Mouse (Mus musculus) forebrain, embryonic 10.5 days (tissue): ENCODE measurements at regions not wholly inside any gene's neighbourhood (a gene's known extent, or its start where the extent isn't known, plus 50 kb on each side); places are given as distances from the start of the nearest gene placed in this dataset.

Experiments
- DNase-seq: peaks from one replicate; pipeline ENCODE4 v3.0.0-alpha.2; 2017; ENCODE audit warnings: low spot score; ENCODE audit errors: extremely low spot score
- H3K27ac ChIP-seq: fragments of 300-500 bp; sonication (generic); 2 replicates; pipeline ENCODE4 v1.5.1; 2016; ENCODE audit warnings: mild to moderate bottlenecking
- H3K27me3 ChIP-seq: fragments of 300-500 bp; sonication (generic); 2 replicates; pipeline ENCODE4 v1.6.1; 2016; ENCODE audit warnings: mild to moderate bottlenecking; ENCODE audit not compliant: poor library complexity, severe bottlenecking
- H3K36me3 ChIP-seq: fragments of 300-500 bp; sonication (generic); replicated peaks from 2 replicates; pipeline ENCODE4 v1.6.1; 2016; ENCODE audit warnings: mild to moderate bottlenecking, moderate library complexity
- H3K4me1 ChIP-seq: fragments of 300-500 bp; sonication (generic); 2 replicates; pipeline ENCODE4 v1.6.1; 2016
- H3K4me3 ChIP-seq: fragments of 300-500 bp; sonication (generic); 2 replicates; pipeline ENCODE4 v1.5.1; 2016; ENCODE audit warnings: mild to moderate bottlenecking, moderate library complexity
- H3K9me3 ChIP-seq: fragments of 300-500 bp; sonication (generic); 2 replicates; pipeline ENCODE4 v1.6.1; 2016; ENCODE audit warnings: mild to moderate bottlenecking, moderate library complexity
- WGBS: fragments of 180-500 bp; shearing (Covaris S2); methylation state at CpG from one replicate; pipeline ENCODE4 v1.1.7; 2016; 5-methylcytosine and 5-hydroxymethylcytosine counted together

DNA sequence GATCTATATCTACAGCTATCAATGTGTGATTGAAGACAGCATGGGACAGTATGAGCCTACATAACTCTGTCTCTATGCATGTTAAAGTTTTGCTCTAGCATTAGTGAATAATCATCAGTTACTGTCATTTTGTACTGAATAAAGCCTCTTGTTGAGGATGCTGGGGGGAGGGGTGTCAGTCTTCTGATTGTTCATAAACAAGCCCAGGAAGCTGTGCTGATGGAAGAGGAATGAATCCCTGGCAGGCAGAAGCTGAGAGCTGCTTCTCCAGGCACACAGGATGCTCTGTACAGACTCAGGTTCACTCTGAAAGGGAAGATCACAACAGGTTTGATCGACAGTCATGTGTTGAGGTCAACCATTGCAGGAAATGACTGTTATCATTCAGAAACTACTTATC, 421.7 kb downstream of the Cd109 start:
- DNase-seq: no peak
- 86% methylated on average over 1 of the region's 1 CpGs for WGBS
- H3K4me3 ChIP-seq: no peak overlapping the region
- no peaks in the 10 kb centered on the region for H3K36me3 ChIP-seq
- no peaks in the 10 kb centered on the region for H3K27me3 ChIP-seq
- H3K27ac ChIP-seq: no peak overlapping the region
- H3K4me1 ChIP-seq: no peaks in the 10 kb centered on the region
- H3K9me3 ChIP-seq: no peaks in the 10 kb centered on the region

DNA sequence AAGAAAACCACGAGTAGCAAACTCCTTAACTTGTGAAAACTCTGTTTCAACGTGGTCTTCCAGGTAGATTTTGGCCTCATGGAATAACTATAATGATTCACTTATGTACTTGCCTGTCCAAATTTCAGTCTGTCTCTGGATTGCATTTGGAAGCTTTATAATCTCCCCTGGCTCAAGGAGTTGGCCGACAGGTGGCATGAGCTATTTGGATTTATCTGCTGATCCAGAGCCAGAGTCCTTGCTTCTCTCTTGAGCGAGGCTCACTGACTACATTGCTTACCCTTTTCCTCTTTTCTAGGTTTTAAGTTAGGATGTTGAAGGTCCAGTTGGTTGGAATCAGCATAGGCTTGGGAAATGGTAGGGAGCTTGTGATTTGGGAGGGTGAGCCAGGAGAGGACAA, 423.6 kb downstream of the Cd109 start:
- Histone ChIP-seq H3K27me3 (no peaks in the 10 kb centered on the region), H3K4me1 (no peaks in the 10 kb centered on the region), H3K36me3 (no peaks in the 10 kb centered on the region), H3K27ac (no peak overlapping the region), H3K9me3 (no peaks in the 10 kb centered on the region), H3K4me3 (no peak overlapping the region)
- 84% methylated on average over 4 of the region's 4 CpGs for WGBS
- DNase-seq: no peak

DNA sequence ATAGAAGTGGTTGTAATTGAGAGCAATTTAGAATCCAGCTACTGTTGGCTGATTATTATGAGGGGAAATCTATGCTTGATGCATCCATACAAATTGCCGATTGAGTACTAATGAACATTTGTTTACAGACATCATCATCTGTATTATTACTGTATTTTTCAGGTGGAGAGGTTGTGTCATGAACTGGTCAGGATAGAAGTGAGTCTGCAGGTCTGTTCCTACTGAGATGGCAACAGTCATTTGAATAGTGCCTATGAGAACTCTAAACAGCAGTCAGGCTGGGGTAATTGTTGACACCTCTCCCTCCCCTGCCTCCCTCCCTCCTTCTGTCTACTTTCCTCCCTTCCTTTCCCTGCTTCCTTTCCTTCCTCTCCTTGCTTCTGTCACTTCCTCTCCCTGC, 429.0 kb downstream of the Cd109 start:
- Histone ChIP-seq H3K27ac (no peak overlapping the region), H3K27me3 (no peaks in the 10 kb centered on the region), H3K4me1 (no peaks in the 10 kb centered on the region), H3K9me3 (no peaks in the 10 kb centered on the region), H3K36me3 (no peaks in the 10 kb centered on the region), H3K4me3 (no peak overlapping the region)
- DNase-seq: no peak
- 91% methylated on average over 1 of the region's 1 CpGs for WGBS

DNA sequence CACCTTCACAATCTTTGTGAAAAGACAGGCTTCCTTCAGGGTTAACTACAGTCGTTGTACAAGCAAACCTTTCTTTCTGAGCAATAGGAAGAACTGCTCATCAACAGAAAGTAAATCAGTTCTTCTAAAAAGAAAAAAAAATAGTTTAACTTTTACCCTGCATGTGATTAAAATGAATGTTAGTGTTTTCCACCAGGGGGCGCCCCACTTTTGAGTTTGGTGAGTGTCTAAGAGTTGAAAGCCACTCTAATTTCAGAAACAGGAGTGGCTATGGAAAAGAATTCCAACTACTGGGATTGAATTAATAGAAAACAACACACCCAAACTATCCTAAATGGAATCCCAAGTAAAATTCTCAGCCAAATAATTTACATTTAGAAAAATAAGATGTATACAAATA, 430.0 kb downstream of the Cd109 start:
- H3K4me3 ChIP-seq: no peak overlapping the region
- 11% methylated on average over 2 of the region's 2 CpGs for WGBS
- H3K27ac ChIP-seq: no peak overlapping the region
- H3K27me3 ChIP-seq: no peaks in the 10 kb centered on the region
- peak; percentile 26 for DNase-seq
- H3K4me1 ChIP-seq: no peaks in the 10 kb centered on the region
- no peaks in the 10 kb centered on the region for H3K36me3 ChIP-seq
- H3K9me3 ChIP-seq: no peaks in the 10 kb centered on the region

DNA sequence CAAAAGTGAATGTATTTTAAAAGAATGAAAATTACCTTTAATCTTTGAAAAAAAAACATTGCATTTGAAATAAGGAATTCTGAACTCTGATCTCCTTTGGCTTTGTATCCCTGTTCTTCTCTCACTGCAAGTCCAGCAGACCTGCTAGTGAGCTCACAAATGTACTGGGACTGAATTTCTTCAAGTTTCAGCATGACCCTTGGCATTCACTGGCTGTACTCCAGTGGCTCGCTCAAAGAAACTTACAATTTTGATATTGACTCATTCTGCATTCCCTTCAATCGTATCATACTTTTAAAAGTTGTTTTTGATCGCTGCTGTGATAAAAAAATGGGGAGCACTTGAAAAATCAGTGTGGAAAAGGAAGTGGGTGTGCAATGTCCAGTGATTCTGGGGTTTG, 456.6 kb downstream of the Cd109 start:
- H3K27ac ChIP-seq: no peak overlapping the region
- no peaks in the 10 kb centered on the region for H3K4me1 ChIP-seq
- no peaks in the 10 kb centered on the region for H3K9me3 ChIP-seq
- 88% methylated on average over 3 of the region's 3 CpGs for WGBS
- DNase-seq: no peak
- no peaks in the 10 kb centered on the region for H3K36me3 ChIP-seq
- H3K27me3 ChIP-seq: no peaks in the 10 kb centered on the region
- no peak overlapping the region for H3K4me3 ChIP-seq

DNA sequence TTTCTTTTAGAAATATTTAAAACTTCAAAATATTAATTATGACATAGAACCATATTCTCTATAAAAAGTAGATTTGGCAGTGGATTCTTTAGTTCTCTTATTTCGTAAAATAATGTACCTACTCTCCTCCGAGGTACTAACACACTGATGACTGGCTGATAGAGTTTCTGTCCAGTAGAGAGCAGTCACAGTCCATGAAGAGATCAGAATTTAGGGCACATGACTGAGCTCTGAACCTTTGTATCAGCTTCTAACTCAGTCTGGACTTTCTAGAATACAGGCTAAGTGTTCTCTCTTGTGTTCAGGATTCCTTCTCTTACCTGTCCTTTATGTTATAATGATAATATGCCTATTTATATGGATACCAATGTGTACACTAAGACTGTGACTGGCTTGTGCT, 494.3 kb downstream of the Cd109 start:
- Histone ChIP-seq H3K4me3 (no peak overlapping the region), H3K27me3 (no peaks in the 10 kb centered on the region), H3K4me1 (no peaks in the 10 kb centered on the region), H3K27ac (no peak overlapping the region), H3K36me3 (no peaks in the 10 kb centered on the region), H3K9me3 (no peaks in the 10 kb centered on the region)
- WGBS: 81% methylated on average over 2 of the region's 2 CpGs
- no peak for DNase-seq

DNA sequence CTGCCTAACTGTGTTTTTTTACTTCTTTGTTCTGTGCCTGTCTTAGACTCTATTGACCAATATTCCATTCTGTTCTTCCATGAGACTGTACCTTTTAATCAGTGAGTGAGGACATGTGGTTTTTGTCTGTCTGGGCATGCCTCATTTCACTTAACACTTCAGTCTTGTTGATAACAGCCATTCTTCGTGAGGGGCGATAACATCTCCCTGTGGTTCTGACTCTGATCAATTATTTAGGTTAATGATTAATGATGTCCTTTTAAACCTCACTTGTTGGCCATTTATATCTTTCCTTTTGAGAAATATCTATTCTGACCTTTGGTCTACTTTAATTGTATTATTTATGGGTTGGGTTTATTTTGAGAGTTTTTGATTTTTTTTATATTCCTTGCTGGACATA, 496.0 kb downstream of the Cd109 start:
- Histone ChIP-seq H3K27ac (no peak overlapping the region), H3K4me1 (no peaks in the 10 kb centered on the region), H3K27me3 (no peaks in the 10 kb centered on the region), H3K36me3 (no peaks in the 10 kb centered on the region), H3K9me3 (0 out of 2 replicates have a peak, but pooled peaks cover 3% of the 10 kb centered on the region), H3K4me3 (no peak overlapping the region)
- 87% methylated on average over 2 of the region's 2 CpGs for WGBS
- DNase-seq: no peak

DNA sequence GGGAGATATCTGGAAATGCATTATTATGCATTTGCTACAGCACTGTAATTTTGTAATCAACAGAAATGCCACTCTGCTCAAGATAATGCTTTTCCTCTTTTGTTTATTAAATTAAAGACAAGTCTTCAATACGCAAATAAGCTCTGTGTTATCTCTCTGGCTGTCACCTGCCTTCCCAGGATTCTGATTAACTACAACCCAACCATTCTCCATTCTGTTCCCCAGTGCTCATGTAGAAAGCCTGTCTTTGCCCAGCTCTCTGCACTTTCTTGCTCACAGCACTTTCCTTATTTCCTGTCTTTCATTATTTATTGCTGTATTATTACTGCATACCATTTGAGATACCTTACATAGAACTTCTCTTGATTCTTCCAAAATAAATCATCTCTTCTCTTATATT, 525.6 kb downstream of the Cd109 start:
- 87% methylated on average over 1 of the region's 1 CpGs for WGBS
- Histone ChIP-seq H3K4me3 (no peak overlapping the region), H3K36me3 (no peaks in the 10 kb centered on the region), H3K27ac (no peak overlapping the region), H3K9me3 (no peaks in the 10 kb centered on the region), H3K27me3 (no peaks in the 10 kb centered on the region), H3K4me1 (no peaks in the 10 kb centered on the region)
- DNase-seq: no peak

DNA sequence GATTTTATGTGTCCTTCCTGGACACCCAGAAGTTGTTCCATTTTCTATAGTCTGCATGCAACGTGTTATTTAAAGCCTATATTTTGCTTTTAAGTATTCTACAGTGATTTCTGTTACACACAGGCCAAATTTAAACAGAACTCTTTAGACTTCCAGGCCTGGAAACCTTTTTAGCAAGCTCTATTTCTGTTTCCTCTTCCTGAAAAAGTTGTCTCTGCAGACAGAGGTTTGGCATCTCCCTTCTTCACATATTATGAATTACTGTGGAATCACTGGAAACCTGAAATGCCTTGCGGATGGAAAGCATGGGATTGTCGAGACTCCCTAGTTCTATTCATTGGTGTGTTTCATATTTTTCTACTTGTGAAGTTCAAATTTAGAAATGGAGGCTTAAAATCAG, 530.7 kb downstream of the Cd109 start:
- Histone ChIP-seq H3K27ac (no peak overlapping the region), H3K4me3 (no peak overlapping the region), H3K4me1 (no peaks in the 10 kb centered on the region), H3K9me3 (no peaks in the 10 kb centered on the region), H3K36me3 (no peaks in the 10 kb centered on the region), H3K27me3 (no peaks in the 10 kb centered on the region)
- 84% methylated on average over 3 of the region's 3 CpGs for WGBS
- no peak for DNase-seq

DNA sequence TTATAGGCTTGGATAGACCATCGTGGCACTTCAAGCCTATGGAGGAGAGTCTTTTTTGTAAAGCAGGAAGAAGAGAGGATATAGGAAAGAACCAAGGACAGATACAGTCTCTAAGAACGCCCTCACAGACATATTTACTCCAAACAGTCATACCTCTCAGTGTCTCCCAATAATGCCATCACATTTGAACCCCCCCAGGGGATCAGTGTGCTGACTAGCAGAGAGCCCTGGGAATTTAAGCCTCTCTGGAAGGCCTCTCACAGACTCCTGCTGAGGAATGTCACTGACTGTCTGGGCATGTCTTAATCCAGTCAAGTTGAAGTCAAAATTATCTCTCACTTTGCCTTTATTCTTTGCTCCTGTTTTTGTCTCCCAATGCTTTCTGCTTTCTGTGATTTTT, 550.2 kb downstream of the Cd109 start:
- DNase-seq: no peak
- whole genome bisulfite sequencing: 61% methylated on average over 2 of the region's 2 CpGs
- no peak overlapping the region for H3K4me3 ChIP-seq

DNA sequence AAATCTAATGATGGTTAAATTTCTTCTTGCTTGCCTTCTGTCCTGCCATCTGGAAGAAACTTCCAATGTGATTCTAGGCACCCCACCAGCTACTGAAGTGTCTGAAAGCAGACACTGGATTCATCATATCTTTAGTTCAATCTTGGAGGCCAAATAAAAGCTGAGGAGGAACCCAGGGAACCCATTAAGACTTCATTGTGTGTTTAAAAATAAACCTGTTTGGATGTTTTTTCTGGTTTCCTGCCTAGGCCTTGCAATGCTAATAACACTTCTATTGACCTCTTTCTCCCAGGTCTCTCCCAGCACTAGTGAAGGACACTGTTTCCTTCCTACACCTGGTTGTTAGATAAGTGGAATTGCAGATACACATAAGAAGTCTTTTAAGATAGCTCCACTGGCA, 545.6 kb downstream of the Col12a1 start:
- no peaks in the 10 kb centered on the region for H3K36me3 ChIP-seq
- H3K4me3 ChIP-seq: no peak overlapping the region
- no peak for DNase-seq
- H3K27ac ChIP-seq: no peak overlapping the region
- no peaks in the 10 kb centered on the region for H3K9me3 ChIP-seq
- H3K27me3 ChIP-seq: no peaks in the 10 kb centered on the region
- H3K4me1 ChIP-seq: no peaks in the 10 kb centered on the region

More for the DNA sequence above, 550.2 kb downstream of the Cd109 start:
- H3K27me3 ChIP-seq: no peaks in the 10 kb centered on the region
- no peaks in the 10 kb centered on the region for H3K9me3 ChIP-seq
- H3K36me3 ChIP-seq: no peaks in the 10 kb centered on the region
- H3K4me1 ChIP-seq: no peaks in the 10 kb centered on the region
- H3K27ac ChIP-seq: no peak overlapping the region

DNA sequence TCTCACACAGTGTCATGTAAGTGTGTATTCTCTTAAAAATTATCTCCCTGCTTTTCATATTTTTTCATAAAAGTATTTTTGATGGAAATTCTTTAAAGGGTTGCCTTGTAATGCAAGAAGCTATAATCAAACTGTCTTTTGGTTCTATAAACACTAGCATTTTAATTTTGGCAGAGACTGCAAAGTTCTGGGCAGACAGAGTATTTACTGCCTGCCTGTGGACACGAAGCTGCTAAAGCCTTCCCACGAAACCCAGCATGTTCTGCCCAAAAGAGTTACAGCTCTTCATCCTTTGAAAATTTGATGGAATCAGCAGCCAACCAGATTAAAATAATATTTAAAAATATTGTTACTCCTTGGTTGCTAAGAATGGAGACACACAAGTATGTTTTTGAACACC, 538.7 kb downstream of the Col12a1 start:
- no peak overlapping the region for H3K4me3 ChIP-seq
- no peaks in the 10 kb centered on the region for H3K9me3 ChIP-seq
- 92% methylated on average over 2 of the region's 2 CpGs for WGBS
- no peaks in the 10 kb centered on the region for H3K27me3 ChIP-seq
- H3K27ac ChIP-seq: no peak overlapping the region
- DNase-seq: no peak
- H3K36me3 ChIP-seq: no peaks in the 10 kb centered on the region
- no peaks in the 10 kb centered on the region for H3K4me1 ChIP-seq

DNA sequence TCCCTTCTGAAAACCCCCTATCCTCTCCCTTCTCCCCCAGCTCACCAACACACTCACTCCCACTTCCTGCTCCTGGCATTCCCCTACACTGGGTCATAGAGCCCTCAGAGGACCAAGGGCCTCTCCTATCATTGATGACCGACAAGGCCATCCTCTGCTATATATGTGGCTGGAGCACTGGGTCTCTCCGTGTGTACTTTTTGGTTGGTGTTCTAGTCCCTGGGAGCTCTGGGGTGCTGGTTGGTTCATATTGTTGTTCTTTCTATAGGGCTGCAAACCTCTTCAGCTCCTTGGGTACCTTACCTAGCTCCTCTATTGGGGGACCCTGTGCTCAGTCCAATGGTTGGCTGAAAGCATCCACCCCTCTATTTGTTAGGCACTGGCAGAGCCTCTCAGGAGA, 523.2 kb downstream of the Col12a1 start:
- Histone ChIP-seq H3K36me3 (no peaks in the 10 kb centered on the region), H3K4me3 (no peak overlapping the region), H3K4me1 (no peaks in the 10 kb centered on the region), H3K27ac (no peak overlapping the region), H3K27me3 (no peaks in the 10 kb centered on the region), H3K9me3 (no peaks in the 10 kb centered on the region)
- 92% methylated on average over 2 of the region's 2 CpGs for WGBS
- no peak for DNase-seq

DNA sequence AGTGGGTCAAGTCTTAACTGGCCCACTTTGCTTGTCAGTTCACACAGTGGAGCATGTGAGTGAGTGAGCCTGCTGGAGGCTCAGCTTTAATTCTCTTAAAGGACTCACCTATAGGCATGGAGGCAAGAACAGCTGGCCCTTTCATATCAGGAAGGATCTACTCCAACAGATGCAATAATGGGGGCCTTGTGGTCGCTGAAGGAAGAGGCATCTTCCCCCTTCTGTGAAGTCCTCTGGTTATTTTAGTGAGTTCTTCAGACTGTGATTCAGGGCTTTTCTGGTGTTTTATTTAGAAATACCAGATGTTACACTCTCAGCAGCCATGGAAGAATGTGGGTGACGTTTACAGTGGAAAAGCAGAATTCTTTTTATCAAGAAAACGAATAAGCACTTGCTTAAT, 516.9 kb downstream of the Col12a1 start:
- DNase-seq: no peak
- H3K9me3 ChIP-seq: no peaks in the 10 kb centered on the region
- WGBS: 84% methylated on average over 3 of the region's 3 CpGs

More for the DNA sequence above, 516.9 kb downstream of the Col12a1 start:
- no peaks in the 10 kb centered on the region for H3K4me1 ChIP-seq
- H3K36me3 ChIP-seq: no peaks in the 10 kb centered on the region
- H3K27ac ChIP-seq: no peak overlapping the region
- H3K4me3 ChIP-seq: no peak overlapping the region
- no peaks in the 10 kb centered on the region for H3K27me3 ChIP-seq
